Mouse (Mus musculus): ENCODE measurements around the gene Olfr464.

DNA sequence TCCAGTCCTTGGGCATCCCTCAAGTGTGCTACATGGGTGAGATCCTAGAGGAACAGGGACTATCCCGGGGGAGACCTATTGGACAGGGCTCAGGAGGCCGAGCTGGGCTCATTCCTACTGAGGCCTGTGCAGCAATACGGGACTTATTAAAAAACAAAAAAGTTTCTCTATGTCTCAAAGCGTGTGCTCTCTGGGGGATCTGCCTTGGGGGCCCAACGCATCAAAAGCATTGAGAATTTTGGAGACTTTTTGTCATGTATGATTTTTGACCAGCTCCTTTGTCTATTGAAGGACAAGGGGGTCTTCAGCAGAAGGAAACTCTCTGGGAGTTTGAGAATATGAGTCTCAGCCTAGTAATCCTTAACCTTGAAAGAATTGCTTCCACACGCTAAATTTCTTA, 28.6 kb downstream of the Olfr464 start, which contains the start of gene Olfr462:
- TF ChIP-seq CTCF (IDR thresholded peaks at IDR 0.05; ENCODE audit: low read depth): no peak
- no peak for TF ChIP-seq EP300 (IDR thresholded peaks at IDR 0.05; ENCODE audit: low read depth)

Measured in liver, postnatal 0 days (tissue).